Comparison of ENCODE assay signal across 27 mouse cellular contexts in the genomic region with DNA sequence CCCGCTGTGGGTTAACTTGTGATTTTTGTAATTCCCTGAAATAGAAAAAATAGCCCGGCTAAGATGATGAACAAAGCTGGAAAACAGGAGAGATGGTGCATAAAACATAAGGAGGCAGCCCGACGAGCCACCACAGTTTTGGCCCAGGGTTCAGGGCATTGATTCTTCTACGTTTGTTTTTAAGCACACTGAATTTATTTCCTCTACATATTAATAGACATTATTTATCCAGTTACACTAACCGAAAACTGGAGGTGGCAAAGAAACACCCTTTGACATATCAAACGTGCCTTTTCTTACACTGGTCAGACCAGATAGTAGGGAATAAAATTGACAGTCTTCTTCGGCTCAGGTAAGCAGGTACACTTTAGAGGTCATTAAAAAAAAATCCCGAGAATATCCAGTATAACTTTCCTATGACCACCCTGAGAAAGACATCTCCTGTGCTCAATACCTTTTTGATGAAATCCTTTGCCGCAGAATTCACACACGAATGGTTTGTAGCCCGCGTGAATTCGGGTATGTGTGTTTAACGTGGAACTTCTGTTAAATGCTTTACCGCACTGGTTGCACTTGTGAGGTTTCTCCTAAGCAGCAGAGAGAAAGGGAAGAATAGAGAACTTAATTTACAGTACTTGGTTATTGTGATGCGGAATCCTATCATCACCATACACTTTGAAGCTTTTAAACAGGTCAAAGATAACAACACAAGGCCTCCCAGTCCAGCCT. TPM values are rescaled to one million over a fixed set of nuclear protein-coding genes. Genes with fewer than 3 reads are reported as not detected.
DNase-seq lines count a peak whose midpoint lies in the region; ATAC-seq and TF ChIP-seq lines count a peak whose summit lies in the region.
"Had no signal": no experiment of that assay in that cellular context is flagged by ENCODE, and none has a peak within 500 bp of the region (broad histone marks: within the 10 kb centered on the region; RNA-seq: fewer than 3 reads in every experiment).

No protein-coding gene starts in this region.

- H3K4me1 ChIP-seq in midbrain, embryonic 11.5 days (ENCODE audit: control insufficient read depth, insufficient read depth, low read length): peaks cover 11% of the 10 kb centered on the region
- no peaks in the 10 kb centered on the region for H3K4me1 ChIP-seq in midbrain, postnatal 0 days (ENCODE audit: insufficient read depth, low read length)
- peaks cover 34% of the 10 kb centered on the region for H3K4me1 ChIP-seq in forebrain, embryonic 12.5 days
- no peaks in the 10 kb centered on the region for H3K4me1 ChIP-seq in lung, postnatal 0 days (ENCODE audit: insufficient read depth, low read depth, low read length)

- no peak for TF ChIP-seq CTCF in midbrain, postnatal 0 days (IDR thresholded peaks at IDR 0.05)
- TF ChIP-seq CTCF in lung, postnatal 0 days (IDR thresholded peaks at IDR 0.05): no peak

- 4% methylated on average over 17 of the region's 17 CpGs for WGBS in midbrain, embryonic 11.5 days
- WGBS in midbrain, postnatal 0 days: 4% methylated on average over 17 of the region's 17 CpGs
- 3% methylated on average over 17 of the region's 17 CpGs for WGBS in forebrain, embryonic 12.5 days
- WGBS in lung, postnatal 0 days: 3% methylated on average over 17 of the region's 17 CpGs

- DNase-seq in embryo, embryonic 10.5 days (ENCODE audit: low spot score): peak; percentile 62
- DNase-seq in embryo, embryonic 10 days (ENCODE audit: low spot score): no peak
- DNase-seq in midbrain, embryonic 11.5 days (ENCODE audit: low spot score, missing footprints): peak; percentile 91
- no peak for DNase-seq in midbrain, postnatal 0 days (ENCODE audit: low spot score)
- DNase-seq in retina, embryonic 14.5 days (ENCODE audit: low spot score): peak; percentile 36
- no peak for DNase-seq in lung, postnatal 0 days (ENCODE audit: low spot score)
- DNase-seq in layer of hippocampus, postnatal 14 days (ENCODE audit: low spot score in 2 of 2): no peak
- DNase-seq: adrenal gland, postnatal 36 days; cerebellum, adult 11-12 months; gastrocnemius, postnatal 36 days; heart, postnatal 36 days; kidney, adult 2 months; layer of hippocampus, adult 9-11 months; liver, postnatal 0 days; lung, postnatal 14 days; thymus, postnatal 25 days had no signal

- H3K27ac ChIP-seq in midbrain, embryonic 11.5 days (ENCODE audit: low read depth, low read length): no peak overlapping the region
- no peak overlapping the region for H3K27ac ChIP-seq in midbrain, postnatal 0 days (ENCODE audit: low read depth, low read length)
- H3K27ac ChIP-seq in forebrain, embryonic 12.5 days: peak overlapping the region; percentile 87
- no peak overlapping the region for H3K27ac ChIP-seq in lung, postnatal 0 days (ENCODE audit: low read length)
- H3K27ac ChIP-seq: hindbrain, embryonic 15.5 days; kidney, postnatal 0 days; limb, embryonic 12.5 days had no signal

- peaks cover 93% of the 10 kb centered on the region for H3K27me3 ChIP-seq in midbrain, embryonic 11.5 days (ENCODE audit: control insufficient read depth, insufficient read depth, low read length)
- peaks cover 78% of the 10 kb centered on the region for H3K27me3 ChIP-seq in midbrain, postnatal 0 days (ENCODE audit: insufficient read depth, low read length)
- peaks cover 63% of the 10 kb centered on the region for H3K27me3 ChIP-seq in forebrain, embryonic 12.5 days
- peaks cover 73% of the 10 kb centered on the region for H3K27me3 ChIP-seq in lung, postnatal 0 days (replicated peaks; ENCODE audit: insufficient read depth, low read length)

- H3K4me2 ChIP-seq in midbrain, embryonic 11.5 days: no peak overlapping the region
- no peak overlapping the region for H3K4me2 ChIP-seq in midbrain, postnatal 0 days (ENCODE audit: low read depth, low read length, poor library complexity, severe bottlenecking)
- H3K4me2 ChIP-seq in forebrain, embryonic 12.5 days: peak overlapping the region; percentile 74
- no peak overlapping the region for H3K4me2 ChIP-seq in lung, postnatal 0 days (replicated peaks; ENCODE audit: low read depth, low read length)
- H3K4me2 ChIP-seq: hindbrain, embryonic 15.5 days; limb, embryonic 12.5 days; liver, embryonic 11.5 days had no signal

- H3K9ac ChIP-seq in midbrain, embryonic 11.5 days (ENCODE audit: low read length): no peak overlapping the region; the same call in 1 of the 2 replicates
- H3K9ac ChIP-seq in midbrain, postnatal 0 days (replicated peaks; ENCODE audit: low read length, poor library complexity, severe bottlenecking): no peak overlapping the region
- H3K9ac ChIP-seq in forebrain, embryonic 12.5 days: peak overlapping the region; percentile 76
- H3K9ac ChIP-seq in lung, postnatal 0 days (replicated peaks; ENCODE audit: low read depth): no peak overlapping the region
- H3K9ac ChIP-seq: hindbrain, embryonic 15.5 days; liver, postnatal 0 days had no signal

- no peaks in the 10 kb centered on the region for H3K36me3 ChIP-seq in midbrain, embryonic 11.5 days (ENCODE audit: control insufficient read depth, insufficient read depth, low read length)
- H3K36me3 ChIP-seq in midbrain, postnatal 0 days (ENCODE audit: insufficient read depth, low read length): no peaks in the 10 kb centered on the region
- H3K36me3 ChIP-seq in forebrain, embryonic 12.5 days (replicated peaks): no peaks in the 10 kb centered on the region
- H3K36me3 ChIP-seq in lung, postnatal 0 days (ENCODE audit: insufficient read depth, low read length): no peaks in the 10 kb centered on the region
- H3K36me3 ChIP-seq: hindbrain, embryonic 15.5 days; limb, embryonic 12.5 days had no signal

- TF ChIP-seq EP300 in lung, postnatal 0 days (IDR thresholded peaks at IDR 0.05): no peak

- no peaks in the 10 kb centered on the region for H3K9me3 ChIP-seq in midbrain, embryonic 11.5 days (ENCODE audit: control insufficient read depth, low read length)
- no peaks in the 10 kb centered on the region for H3K9me3 ChIP-seq in midbrain, postnatal 0 days (ENCODE audit: low read length)
- H3K9me3 ChIP-seq in forebrain, embryonic 12.5 days: no peaks in the 10 kb centered on the region
- no peaks in the 10 kb centered on the region for H3K9me3 ChIP-seq in lung, postnatal 0 days (ENCODE audit: low read length)
- H3K9me3 ChIP-seq: hindbrain, embryonic 15.5 days; limb, embryonic 12.5 days had no signal

- ATAC-seq in midbrain, embryonic 11.5 days (ENCODE audit: low FRiP score): no peak
- no peak for ATAC-seq in midbrain, postnatal 0 days (ENCODE audit: low FRiP score)
- no peak for ATAC-seq in forebrain, embryonic 12.5 days (ENCODE audit: low FRiP score)
- ATAC-seq in lung, postnatal 0 days: no peak
- ATAC-seq: liver, postnatal 0 days had no signal

- 0 out of 2 replicates have a peak overlapping the region, but pooled peaks have one; percentile 26 for H3K4me3 ChIP-seq in midbrain, embryonic 11.5 days (ENCODE audit: low read depth, low read length)
- no peak overlapping the region for H3K4me3 ChIP-seq in midbrain, postnatal 0 days (ENCODE audit: low read depth, low read length)
- H3K4me3 ChIP-seq in forebrain, embryonic 12.5 days (replicated peaks): peak overlapping the region; percentile 62
- H3K4me3 ChIP-seq in lung, postnatal 0 days (ENCODE audit: low read depth, low read length): no peak overlapping the region
- H3K4me3 ChIP-seq: hindbrain, embryonic 15.5 days; limb, embryonic 12.5 days had no signal

RNA-seq across cellular contexts. Expression of a gene that starts 1.9 kb away (rescaled TPM):
- 1.9 and 3.3 TPM in 2 replicates for polyA plus RNA-seq in midbrain, embryonic 11.5 days (2014; fragmentation: Nextera tagmentation; extraction: Ambion mirVana)
- total RNA-seq in midbrain, postnatal 0 days (2014; rRNA removed): 0.90 and 1.3 TPM in 2 replicates
- 5.8 and 10.8 TPM in 2 replicates for polyA plus RNA-seq in midbrain, postnatal 0 days (2015; fragmentation: Nextera tagmentation; extraction: Ambion mirVana)
- 33.4 and 36.1 TPM in 2 replicates for polyA plus RNA-seq in forebrain, embryonic 12.5 days (2016; fragmentation: Nextera tagmentation; extraction: Ambion mirVana)
- not detected in 2 replicates for polyA plus RNA-seq in lung, postnatal 0 days (2015; fragmentation: Nextera tagmentation; extraction: Ambion mirVana)
- total RNA-seq in layer of hippocampus, postnatal 14 days (2021): not detected
- total RNA-seq: adrenal gland, postnatal 36 days; gastrocnemius, postnatal 36 days; heart, adult 8-10 months; heart, postnatal 36 days had no signal
- polyA plus RNA-seq: heart, embryonic 14.5 days; hindbrain, embryonic 15.5 days; intestine, embryonic 14.5 days; kidney, adult 2 months; kidney, postnatal 0 days; limb, embryonic 12.5 days; liver, embryonic 11.5 days; liver, postnatal 0 days; neural tube, embryonic 11.5 days; spleen, adult 2 months; stomach, embryonic 14.5 days had no signal

Comparison
In these comparisons a context has a peak if more than half of its experiments do, and no peak if none do; other contexts are left out.
1. DNase-seq: peak in embryo, embryonic 10.5 days (single experiment), midbrain, embryonic 11.5 days (single experiment) and retina, embryonic 14.5 days (single experiment); none in embryo, embryonic 10 days (single experiment), midbrain, postnatal 0 days (single experiment), lung, postnatal 0 days (single experiment) and layer of hippocampus, postnatal 14 days (0 of 2).
2. H3K4me3 ChIP-seq: peak in midbrain, embryonic 11.5 days (single experiment) and forebrain, embryonic 12.5 days (single experiment); none in midbrain, postnatal 0 days (single experiment) and lung, postnatal 0 days (single experiment).